Mouse (Mus musculus) midbrain, embryonic 14.5 days (tissue): Measurements from ENCODE around the gene Olfr1148. TPM values are rescaled to one million over a fixed set of nuclear protein-coding genes. Genes with fewer than 3 reads are reported as not detected.

ENCODE experiments used
- ATAC-seq: fragments of 200-750 bp; cut with Nextera tagmentation; 2 replicates; pipeline ENCODE4 v1.8.0; 2017; ENCODE audit warnings: moderate number of reproducible peaks, moderate library complexity; ENCODE audit not compliant: low FRiP score, low TSS enrichment
- DNase-seq: peaks from one replicate; pipeline ENCODE4 v3.0.0-alpha.2; 2015
- H3K27ac ChIP-seq: fragments of 300-500 bp; sonication (generic); replicated peaks from 2 replicates; pipeline ENCODE4 v1.5.1; 2014; ENCODE audit warnings: mild to moderate bottlenecking, low read depth, low read length, moderate library complexity
- H3K27me3 ChIP-seq: fragments of 300-500 bp; sonication (generic); 2 replicates; pipeline ENCODE4 v1.6.1; 2014; ENCODE audit warnings: low read length, control low read depth, mixed read lengths; ENCODE audit not compliant: control insufficient read depth, insufficient read depth
- H3K36me3 ChIP-seq: fragments of 300-500 bp; sonication (generic); 2 replicates; pipeline ENCODE4 v1.6.1; 2014; ENCODE audit warnings: low read length, control low read depth; ENCODE audit not compliant: control insufficient read depth, insufficient read depth
- H3K4me1 ChIP-seq: fragments of 300-500 bp; sonication (generic); 2 replicates; pipeline ENCODE4 v1.6.1; 2014; ENCODE audit warnings: mild to moderate bottlenecking, antibody characterized with exemption, low read length, control low read depth; ENCODE audit not compliant: control insufficient read depth, insufficient read depth
- H3K4me2 ChIP-seq: fragments of 300-500 bp; sonication (generic); 2 replicates; pipeline ENCODE4 v1.6.1; 2014; ENCODE audit warnings: mild to moderate bottlenecking, low read length, moderate library complexity
- H3K4me3 ChIP-seq: fragments of 300-500 bp; sonication (generic); replicated peaks from 2 replicates; pipeline ENCODE4 v1.5.1; 2014; ENCODE audit warnings: low read depth, low read length
- H3K9ac ChIP-seq: fragments of 300-500 bp; sonication (generic); replicated peaks from 2 replicates; pipeline ENCODE4 v1.6.1; 2014; ENCODE audit warnings: mild to moderate bottlenecking, low read length, moderate library complexity
- H3K9me3 ChIP-seq: fragments of 300-500 bp; sonication (generic); 2 replicates; pipeline ENCODE4 v1.6.1; 2016; ENCODE audit warnings: low read length, control low read depth, mixed read lengths; ENCODE audit not compliant: control insufficient read depth
- WGBS: fragments of 180-500 bp; shearing (Covaris S2); extraction: QIAGEN DNeasy Blood & Tissue Kit; methylation state at CpG from one replicate; pipeline ENCODE4 v1.1.7; 2014; 5-methylcytosine and 5-hydroxymethylcytosine counted together
- polyA plus RNA-seq: library from polyadenylated mRNA; unstranded; fragments of >200 nt; fragmentation: Nextera tagmentation; extraction: Ambion mirVana; gene quantifications from 2 replicates; pipeline ENCODE4 v1.2.1, GENCODE M21; 2014

The Olfr1148 gene
- not detected in 2 replicates for polyA plus RNA-seq

DNA sequence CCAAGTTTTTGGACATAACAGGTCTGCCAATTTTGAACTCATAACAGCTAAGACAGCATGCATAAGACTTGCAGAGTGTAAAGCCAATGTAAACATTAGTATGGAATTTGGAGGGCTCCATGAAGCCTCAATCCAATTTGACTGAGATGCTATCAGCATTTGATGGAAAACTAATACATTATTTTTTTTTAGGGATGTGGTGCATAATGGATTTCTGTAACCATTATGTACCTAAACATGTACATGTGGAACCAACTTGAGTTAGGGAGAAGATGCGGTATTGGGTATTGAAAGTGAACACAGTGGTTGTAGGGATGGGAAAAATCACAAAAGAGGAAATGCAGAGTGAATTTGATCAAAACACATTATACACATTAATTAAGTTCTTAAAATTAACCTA lies at the start of gene Olfr1148:
Olfr1148 (plus strand) TSS at position 301 of the 400 bp plus-strand sequence.
- WGBS = 95% methylated on average over 1 of the region's 1 CpGs
- ATAC-seq = no peak
- Histone ChIP-seq H3K4me1 (no peaks in the 10 kb centered on the region), H3K4me3 (no peak within 1 kb of the TSS), H3K36me3 (no peaks in the 10 kb centered on the region), H3K27ac (no peak within 1 kb of the TSS), H3K4me2 (no peak within 1 kb of the TSS), H3K27me3 (no peaks in the 10 kb centered on the region), H3K9me3 (no peaks in the 10 kb centered on the region), H3K9ac (no peak within 1 kb of the TSS)
- no peak for DNase-seq

DNA sequence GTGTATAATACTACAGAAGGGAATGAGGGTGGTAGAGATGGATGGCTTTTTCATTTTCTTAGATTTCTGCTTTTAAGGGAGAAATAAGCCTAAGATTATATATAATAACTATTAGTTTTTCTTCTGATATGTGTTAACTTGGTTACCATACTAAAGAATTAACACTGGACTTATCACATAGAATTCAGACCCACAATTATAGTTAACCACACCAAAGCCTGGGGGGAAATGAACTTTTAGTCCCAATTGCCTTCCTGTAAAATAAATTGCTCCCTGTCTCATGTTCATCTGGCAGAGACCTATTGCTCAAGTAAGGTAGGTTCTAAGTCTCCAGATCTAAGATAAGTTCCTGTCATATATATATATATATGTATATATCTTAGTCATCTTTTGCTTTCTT lies 30.0 kb upstream of the Olfr1148 start, which contains the start of gene Olfr1143:
Olfr1143 (plus strand) TSS at position 301 of the 400 bp plus-strand sequence.
- no peak within 1 kb of the TSS for H3K9ac ChIP-seq
- no peak within 1 kb of the TSS for H3K27ac ChIP-seq
- no peak for DNase-seq
- H3K4me1 ChIP-seq = no peaks in the 10 kb centered on the region
- H3K27me3 ChIP-seq = no peaks in the 10 kb centered on the region
- H3K4me3 ChIP-seq = no peak within 1 kb of the TSS
- no peak for ATAC-seq
- H3K36me3 ChIP-seq = no peaks in the 10 kb centered on the region
- no peak within 1 kb of the TSS for H3K4me2 ChIP-seq
- H3K9me3 ChIP-seq = no peaks in the 10 kb centered on the region

DNA sequence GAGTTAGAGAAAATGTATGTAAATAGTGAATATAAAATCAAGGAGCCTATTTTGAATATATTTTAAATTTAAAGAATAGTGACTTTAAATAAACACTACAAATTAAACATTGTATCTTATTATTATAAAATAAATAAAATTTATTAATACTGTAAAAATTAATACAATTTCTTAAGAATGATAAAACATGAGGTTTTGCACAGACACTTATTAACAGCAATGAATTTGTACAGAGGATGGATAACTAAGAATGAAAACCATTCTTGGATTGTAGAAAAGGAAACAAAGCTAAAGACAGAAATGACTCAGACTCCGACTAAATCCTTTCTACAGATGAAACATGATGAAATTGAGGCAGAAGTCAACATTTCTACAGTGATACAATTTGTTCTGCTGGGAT lies 20.8 kb upstream of the Olfr1148 start, which contains the start of gene Olfr1145:
Olfr1145 (plus strand) TSS at position 301 of the 400 bp plus-strand sequence.
- H3K9ac ChIP-seq = no peak within 1 kb of the TSS
- no peak for ATAC-seq
- H3K36me3 ChIP-seq = no peaks in the 10 kb centered on the region
- 74% methylated on average over 1 of the region's 1 CpGs for WGBS
- no peaks in the 10 kb centered on the region for H3K27me3 ChIP-seq
- H3K4me1 ChIP-seq = no peaks in the 10 kb centered on the region
- DNase-seq = no peak
- no peak within 1 kb of the TSS for H3K4me3 ChIP-seq
- H3K27ac ChIP-seq = no peak within 1 kb of the TSS
- H3K9me3 ChIP-seq = no peaks in the 10 kb centered on the region
- H3K4me2 ChIP-seq = no peak within 1 kb of the TSS

DNA sequence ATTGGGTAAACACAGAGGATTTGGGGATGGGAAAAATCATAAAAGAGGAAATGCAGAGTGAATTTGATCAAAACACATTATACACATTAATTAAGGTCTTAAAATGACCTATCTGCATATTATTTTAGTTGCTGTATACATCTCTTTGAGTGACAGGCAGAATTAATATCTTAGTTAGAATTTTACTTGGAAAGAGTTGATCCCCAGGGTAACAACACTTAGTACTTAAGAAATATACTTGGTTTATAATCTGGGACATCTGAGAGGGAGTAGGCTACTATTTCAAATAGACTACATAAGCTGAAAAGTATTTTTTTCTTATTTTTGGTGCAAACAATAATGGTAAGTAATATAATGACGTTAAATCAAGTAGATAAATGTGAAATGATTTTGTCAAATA lies 13.4 kb downstream of the Olfr1148 start, which contains the start of gene Olfr1150-ps1:
Olfr1150-ps1 (plus strand) TSS at position 301 of the 400 bp plus-strand sequence.
- no peak within 1 kb of the TSS for H3K4me3 ChIP-seq
- H3K9ac ChIP-seq = no peak within 1 kb of the TSS
- no peaks in the 10 kb centered on the region for H3K9me3 ChIP-seq
- H3K27me3 ChIP-seq = no peaks in the 10 kb centered on the region
- H3K27ac ChIP-seq = no peak within 1 kb of the TSS
- ATAC-seq (no peak), DNase-seq (no peak)
- H3K4me1 ChIP-seq = no peaks in the 10 kb centered on the region
- 85% methylated on average over 1 of the region's 1 CpGs for WGBS
- H3K4me2 ChIP-seq = no peak within 1 kb of the TSS
- no peaks in the 10 kb centered on the region for H3K36me3 ChIP-seq

DNA sequence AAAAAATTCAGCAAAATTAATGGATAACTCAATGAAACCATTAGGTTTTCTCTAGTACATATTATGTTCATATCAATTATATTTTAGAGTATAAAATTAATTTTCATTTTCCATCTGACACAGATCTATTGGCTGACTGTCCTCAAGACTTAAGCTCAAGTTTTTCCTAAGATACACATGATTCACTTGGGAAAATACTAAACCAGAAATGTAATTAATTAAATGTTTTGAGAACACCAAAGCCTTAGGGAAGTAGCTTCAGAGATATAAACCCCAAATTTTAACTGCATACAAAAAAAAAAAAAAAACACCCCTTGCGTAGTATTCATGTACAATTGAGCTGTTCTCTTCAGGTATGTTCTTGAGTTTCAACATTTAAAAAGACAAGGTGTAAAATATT lies 25.2 kb downstream of the Olfr1148 start, which contains the start of gene Olfr1151:
Olfr1151 (plus strand) TSS at position 301 of the 400 bp plus-strand sequence.
- Histone ChIP-seq H3K27me3 (no peaks in the 10 kb centered on the region), H3K4me1 (no peaks in the 10 kb centered on the region), H3K36me3 (no peaks in the 10 kb centered on the region), H3K9ac (no peak within 1 kb of the TSS), H3K4me3 (no peak within 1 kb of the TSS), H3K9me3 (no peaks in the 10 kb centered on the region), H3K4me2 (no peak within 1 kb of the TSS), H3K27ac (no peak within 1 kb of the TSS)
- ATAC-seq (no peak), DNase-seq (no peak)
- 82% methylated on average over 1 of the region's 1 CpGs for WGBS

DNA sequence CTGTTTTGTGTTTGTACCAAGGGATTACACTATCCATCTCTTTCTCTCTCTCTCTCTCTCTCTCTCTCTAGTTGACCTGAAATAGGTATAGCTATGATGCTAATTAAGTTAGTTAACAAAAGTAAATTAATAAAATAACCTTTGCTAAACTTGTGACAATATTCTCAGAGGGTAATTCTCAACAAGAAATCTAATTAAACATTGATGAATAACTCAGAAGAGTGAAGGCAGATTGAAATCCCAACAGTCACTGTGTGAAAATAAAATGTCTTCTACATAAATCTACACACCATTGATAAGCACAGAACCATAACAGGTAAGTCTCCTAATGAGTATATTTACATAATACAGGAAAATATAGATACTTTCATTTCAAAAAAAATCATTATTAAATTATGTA lies 35.9 kb downstream of the Olfr1148 start, which contains the start of gene Olfr1152:
Olfr1152 (plus strand) TSS at position 301 of the 400 bp plus-strand sequence.
- Histone ChIP-seq H3K9me3 (no peaks in the 10 kb centered on the region), H3K4me1 (no peaks in the 10 kb centered on the region), H3K4me3 (no peak within 1 kb of the TSS), H3K4me2 (no peak within 1 kb of the TSS), H3K27me3 (no peaks in the 10 kb centered on the region), H3K36me3 (no peaks in the 10 kb centered on the region), H3K9ac (no peak within 1 kb of the TSS), H3K27ac (no peak within 1 kb of the TSS)
- DNase-seq (no peak), ATAC-seq (no peak)

Other genes with a start within 250 kb of the Olfr1148 start
- not detected in 2 replicates for gene Olfr1130, start 224.3 kb upstream of the Olfr1148 start, polyA plus RNA-seq
- gene Olfr1131, start 203.4 kb upstream of the Olfr1148 start, polyA plus RNA-seq = not detected in 2 replicates
- gene Olfr1132, start 193.0 kb upstream of the Olfr1148 start, polyA plus RNA-seq = not detected in 2 replicates
- gene Olfr1133, start 183.2 kb upstream of the Olfr1148 start, polyA plus RNA-seq = not detected in 2 replicates
- not detected in 2 replicates for gene Olfr1134, start 172.1 kb upstream of the Olfr1148 start, polyA plus RNA-seq
- gene Olfr1135, start 156.9 kb upstream of the Olfr1148 start, polyA plus RNA-seq = not detected in 2 replicates
- gene Olfr1136, start 136.6 kb upstream of the Olfr1148 start, polyA plus RNA-seq = not detected in 2 replicates
- not detected in 2 replicates for gene Olfr1137, start 117.4 kb upstream of the Olfr1148 start, polyA plus RNA-seq
- gene Olfr1138, start 90.6 kb upstream of the Olfr1148 start, polyA plus RNA-seq = not detected in 2 replicates
- not detected in 2 replicates for gene Olfr1140, start 86.8 kb upstream of the Olfr1148 start, polyA plus RNA-seq
- gene Olfr1141, start 76.5 kb upstream of the Olfr1148 start, polyA plus RNA-seq = not detected in 2 replicates
- not detected in 2 replicates for gene Olfr152, start 51.0 kb upstream of the Olfr1148 start, polyA plus RNA-seq
- not detected in 2 replicates for gene Olfr1143, start 29.9 kb upstream of the Olfr1148 start, polyA plus RNA-seq
- gene Olfr1145, start 20.7 kb upstream of the Olfr1148 start, polyA plus RNA-seq = not detected in 2 replicates
- not detected in 2 replicates for gene Olfr1150-ps1, start 13.5 kb downstream of the Olfr1148 start, polyA plus RNA-seq
- not detected in 2 replicates for gene Olfr1151, start 25.3 kb downstream of the Olfr1148 start, polyA plus RNA-seq
- not detected in 2 replicates for gene Olfr1152, start 36.0 kb downstream of the Olfr1148 start, polyA plus RNA-seq
- gene Olfr1153, start 64.4 kb downstream of the Olfr1148 start, polyA plus RNA-seq = not detected in 2 replicates
- gene Olfr1154, start 74.6 kb downstream of the Olfr1148 start, polyA plus RNA-seq = not detected in 2 replicates
- gene Olfr1155, start 114.6 kb downstream of the Olfr1148 start, polyA plus RNA-seq = not detected in 2 replicates
- not detected in 2 replicates for gene Olfr1156, start 122.6 kb downstream of the Olfr1148 start, polyA plus RNA-seq
- not detected in 2 replicates for gene Olfr1157, start 137.8 kb downstream of the Olfr1148 start, polyA plus RNA-seq
- gene Olfr74, start 144.1 kb downstream of the Olfr1148 start, polyA plus RNA-seq = not detected in 2 replicates
- not detected in 2 replicates for gene Olfr1158, start 159.6 kb downstream of the Olfr1148 start, polyA plus RNA-seq
- not detected in 2 replicates for gene Olfr1160, start 177.7 kb downstream of the Olfr1148 start, polyA plus RNA-seq
- gene Olfr1161, start 192.2 kb downstream of the Olfr1148 start, polyA plus RNA-seq = not detected in 2 replicates
- gene Olfr73, start 207.2 kb downstream of the Olfr1148 start, polyA plus RNA-seq = not detected in 2 replicates
- gene Olfr1162, start 220.6 kb downstream of the Olfr1148 start, polyA plus RNA-seq = not detected in 2 replicates
- gene Olfr1163, start 241.3 kb downstream of the Olfr1148 start, polyA plus RNA-seq = not detected in 2 replicates